Mouse (Mus musculus) limb, embryonic 14.5 days (tissue): Measurements from ENCODE around the gene Abcc5. TPM values are rescaled to one million over a fixed set of nuclear protein-coding genes. Genes with fewer than 3 reads are reported as not detected.
"Not testable (repeated sequence)": the region's sequence is repeated elsewhere in the genome, so short reads cannot be mapped to it uniquely, and the experiment has no call there.

Source experiments
- ATAC-seq: fragments of 200-750 bp; cut with Nextera tagmentation; 2 replicates; pipeline ENCODE4 v1.8.0; 2017; ENCODE audit warnings: low read depth, moderate number of reproducible peaks, moderate TSS enrichment; ENCODE audit not compliant: low FRiP score
- DNase-seq: peaks from one replicate; pipeline ENCODE4 v3.0.0-alpha.2; 2015; ENCODE audit warnings: low spot score
- H3K27ac ChIP-seq: fragments of 300-500 bp; sonication (generic); replicated peaks from 2 replicates; pipeline ENCODE4 v1.5.1; 2014; ENCODE audit warnings: low read depth, mild to moderate bottlenecking, low read length, moderate library complexity, mixed read lengths
- H3K27me3 ChIP-seq: fragments of 300-500 bp; sonication (generic); 2 replicates; pipeline ENCODE4 v1.6.1; 2014; ENCODE audit warnings: low read length, mixed read lengths; ENCODE audit not compliant: control insufficient read depth, insufficient read depth
- H3K36me3 ChIP-seq: fragments of 300-500 bp; sonication (generic); 2 replicates; pipeline ENCODE4 v1.6.1; 2014; ENCODE audit warnings: mild to moderate bottlenecking, low read length, moderate library complexity, mixed read lengths; ENCODE audit not compliant: control insufficient read depth, insufficient read depth
- H3K4me1 ChIP-seq: fragments of 300-500 bp; sonication (generic); 2 replicates; pipeline ENCODE4 v1.6.1; 2014; ENCODE audit warnings: antibody characterized with exemption, low read length, mixed read lengths; ENCODE audit not compliant: control insufficient read depth, insufficient read depth
- H3K4me2 ChIP-seq: fragments of 300-500 bp; sonication (generic); replicated peaks from 2 replicates; pipeline ENCODE4 v1.6.1; 2014; ENCODE audit warnings: low read depth, mild to moderate bottlenecking, low read length, moderate library complexity; ENCODE audit not compliant: severe bottlenecking
- H3K4me3 ChIP-seq: fragments of 300-500 bp; sonication (generic); replicated peaks from 2 replicates; pipeline ENCODE4 v1.5.1; 2014; ENCODE audit warnings: low read length
- H3K9ac ChIP-seq: fragments of 300-500 bp; sonication (generic); 2 replicates; pipeline ENCODE4 v1.6.1; 2014; ENCODE audit warnings: mild to moderate bottlenecking, low read depth, low read length, moderate library complexity; ENCODE audit not compliant: severe bottlenecking
- H3K9me3 ChIP-seq: fragments of 300-500 bp; sonication (generic); 2 replicates; pipeline ENCODE4 v1.6.1; 2016; ENCODE audit warnings: low read length; ENCODE audit not compliant: control insufficient read depth
- POLR2A ChIP-seq: fragments of 200-500 bp; IDR thresholded peaks from 2 replicates; pipeline ENCODE4 v1.8.0; 2012; ENCODE audit warnings: inconsistent platforms, mild to moderate bottlenecking, moderate library complexity, borderline replicate concordance; ENCODE audit not compliant: insufficient read depth, insufficient read length; ENCODE audit errors: extremely low read depth
- WGBS: fragments of 180-500 bp; shearing (Covaris S2); extraction: QIAGEN DNeasy Blood & Tissue Kit; methylation state at CpG from one replicate; pipeline ENCODE4 v1.1.7; 2014; 5-methylcytosine and 5-hydroxymethylcytosine counted together
- polyA plus RNA-seq, 2 experiments: library from polyadenylated mRNA; depleted of rRNA in 1 of 2; stranded (reverse) in 1 of 2; unstranded in 1 of 2; fragments of >200 nt; fragmentation: Nextera tagmentation in 1 of 2; extraction: Ambion mirVana in 1 of 2; gene quantifications; 2 replicates each; pipeline versions ENCODE4 v1.2.1 to v1.2.3; 2012 to 2014

The Abcc5 gene
- polyA plus RNA-seq, 2 experiments = 73.1 to 223 TPM

DNA sequence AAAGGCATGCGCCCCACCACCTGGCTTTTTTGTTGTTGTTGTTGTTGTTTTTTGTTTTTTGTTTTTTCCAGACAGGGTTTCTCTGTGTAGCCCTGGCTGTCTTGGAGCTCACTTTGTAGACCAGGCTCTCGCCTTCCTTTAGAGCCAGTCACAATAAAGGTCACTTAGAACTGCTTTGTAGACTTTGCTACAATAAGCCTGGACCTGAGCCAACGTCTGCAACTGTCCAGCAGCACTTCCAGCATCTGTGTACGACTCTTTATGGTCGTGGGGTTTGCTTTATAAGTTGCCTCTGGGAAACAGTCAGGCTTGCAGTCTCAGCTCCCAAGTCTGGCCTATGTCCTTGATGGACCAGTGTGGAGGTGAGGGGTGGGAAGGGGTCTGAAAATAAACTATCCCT lies 45.2 kb downstream of the Abcc5 start:
- Histone ChIP-seq H3K27ac (no peak overlapping the region), H3K9me3 (no peaks in the 10 kb centered on the region), H3K36me3 (peaks cover 45% of the 10 kb centered on the region), H3K9ac (no peak overlapping the region), H3K4me2 (no peak overlapping the region), H3K27me3 (no peaks in the 10 kb centered on the region), H3K4me3 (no peak overlapping the region), H3K4me1 (no peaks in the 10 kb centered on the region)
- 53% methylated on average over 5 of the region's 5 CpGs for WGBS
- no peak for DNase-seq
- ATAC-seq = no peak
- TF ChIP-seq POLR2A = no peak

DNA sequence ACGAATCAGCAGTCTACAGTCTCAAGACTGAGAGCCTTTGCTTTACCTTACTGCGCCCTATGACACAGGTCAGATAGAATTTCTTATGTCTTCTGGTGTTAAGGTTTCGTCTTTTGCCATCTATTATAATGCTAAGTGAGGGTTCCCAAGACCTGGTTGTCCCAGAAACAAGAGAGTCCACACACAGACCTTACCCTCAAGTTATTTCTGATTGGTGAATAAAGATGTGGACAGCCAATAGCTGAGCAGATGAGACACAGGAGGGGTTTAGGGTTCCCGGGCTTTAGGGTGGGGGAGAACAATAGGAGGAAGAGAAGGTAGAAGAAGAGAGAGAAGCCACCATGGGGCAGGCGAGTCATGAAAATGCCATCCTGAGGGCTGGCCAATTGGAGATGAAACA lies 50.9 kb downstream of the Abcc5 start:
- no peak for TF ChIP-seq POLR2A
- Histone ChIP-seq H3K4me2 (no peak overlapping the region), H3K27me3 (no peaks in the 10 kb centered on the region), H3K4me3 (no peak overlapping the region), H3K9ac (no peak overlapping the region), H3K4me1 (no peaks in the 10 kb centered on the region), H3K36me3 (peaks cover 62% of the 10 kb centered on the region), H3K27ac (no peak overlapping the region), H3K9me3 (no peaks in the 10 kb centered on the region)
- DNase-seq (no peak), ATAC-seq (no peak)
- 93% methylated on average over 5 of the region's 5 CpGs for WGBS

DNA sequence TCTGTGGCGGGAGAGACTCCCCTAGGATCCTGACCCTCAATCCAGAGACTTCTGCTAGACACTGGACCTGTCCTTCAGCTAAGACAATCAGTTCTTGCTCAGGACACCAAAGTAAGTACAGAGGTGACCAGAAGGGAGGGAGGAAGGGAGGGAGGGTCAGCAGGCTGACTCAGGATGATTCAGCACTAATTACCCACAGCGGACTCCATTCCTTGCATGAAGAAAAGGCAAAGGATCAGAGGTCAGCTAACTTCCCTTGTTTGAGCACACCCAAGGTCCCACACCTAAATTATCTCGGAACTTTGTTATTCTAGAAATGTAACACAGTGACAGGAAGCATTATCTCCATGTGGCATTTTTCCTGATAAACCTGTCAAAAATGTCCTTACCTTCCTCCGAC lies 54.5 kb downstream of the Abcc5 start:
- Histone ChIP-seq H3K27ac (no peak overlapping the region), H3K9me3 (no peaks in the 10 kb centered on the region), H3K4me3 (no peak overlapping the region), H3K9ac (no peak overlapping the region), H3K27me3 (no peaks in the 10 kb centered on the region), H3K4me2 (no peak overlapping the region), H3K4me1 (no peaks in the 10 kb centered on the region), H3K36me3 (peaks cover 77% of the 10 kb centered on the region)
- 82% methylated on average over 4 of the region's 4 CpGs for WGBS
- no peak for ATAC-seq
- no peak for TF ChIP-seq POLR2A
- no peak for DNase-seq

DNA sequence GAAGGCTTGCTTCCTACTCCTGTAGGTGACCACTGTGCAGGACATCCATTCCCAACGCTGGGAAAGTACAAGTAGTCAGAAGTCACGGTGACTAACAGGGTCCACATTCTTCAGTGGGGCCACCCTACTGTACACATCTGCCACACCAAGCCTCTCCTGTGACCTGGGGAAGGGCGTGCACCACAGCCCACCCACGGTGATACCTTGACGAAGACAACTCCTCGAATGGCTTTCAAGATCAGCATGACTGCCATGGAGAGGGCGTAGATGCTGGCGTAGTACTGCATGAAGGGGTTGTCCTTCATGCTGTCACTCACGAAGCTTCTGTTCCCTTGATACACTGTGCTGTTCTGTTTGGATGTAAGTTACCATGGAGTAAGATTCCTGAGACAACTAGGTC lies 58.0 kb downstream of the Abcc5 start:
- Histone ChIP-seq H3K36me3 (peaks cover 81% of the 10 kb centered on the region), H3K4me3 (no peak overlapping the region), H3K27ac (no peak overlapping the region), H3K4me1 (no peaks in the 10 kb centered on the region), H3K9ac (no peak overlapping the region), H3K9me3 (no peaks in the 10 kb centered on the region), H3K27me3 (no peaks in the 10 kb centered on the region), H3K4me2 (no peak overlapping the region)
- no peak for DNase-seq
- no peak for ATAC-seq
- no peak for TF ChIP-seq POLR2A
- WGBS = 94% methylated on average over 9 of the region's 9 CpGs

DNA sequence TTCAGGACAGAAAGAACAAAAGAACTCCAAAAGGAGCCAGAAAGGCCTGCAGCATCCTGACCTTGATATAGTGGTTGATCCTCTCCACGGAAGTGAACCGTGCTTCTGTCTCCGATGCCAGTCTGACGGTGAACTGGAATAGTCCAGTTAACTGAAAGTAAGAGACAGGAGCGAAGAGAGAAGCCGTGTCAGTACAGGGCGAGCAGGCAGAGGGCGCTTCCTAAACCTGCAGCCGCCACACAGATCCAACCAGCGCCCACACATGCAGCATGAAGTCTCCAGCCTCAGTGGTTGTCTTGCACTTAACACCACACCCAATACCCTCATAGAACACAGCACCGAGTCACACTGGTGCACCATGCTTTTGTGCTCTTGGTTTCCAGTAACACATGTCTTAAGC lies 64.1 kb downstream of the Abcc5 start:
- no peak for TF ChIP-seq POLR2A
- Histone ChIP-seq H3K4me2 (no peak overlapping the region), H3K4me1 (no peaks in the 10 kb centered on the region), H3K27ac (no peak overlapping the region), H3K9me3 (no peaks in the 10 kb centered on the region), H3K27me3 (no peaks in the 10 kb centered on the region), H3K9ac (no peak overlapping the region), H3K36me3 (peaks cover 88% of the 10 kb centered on the region), H3K4me3 (no peak overlapping the region)
- ATAC-seq = no peak
- 87% methylated on average over 11 of the region's 11 CpGs for WGBS
- DNase-seq = no peak

DNA sequence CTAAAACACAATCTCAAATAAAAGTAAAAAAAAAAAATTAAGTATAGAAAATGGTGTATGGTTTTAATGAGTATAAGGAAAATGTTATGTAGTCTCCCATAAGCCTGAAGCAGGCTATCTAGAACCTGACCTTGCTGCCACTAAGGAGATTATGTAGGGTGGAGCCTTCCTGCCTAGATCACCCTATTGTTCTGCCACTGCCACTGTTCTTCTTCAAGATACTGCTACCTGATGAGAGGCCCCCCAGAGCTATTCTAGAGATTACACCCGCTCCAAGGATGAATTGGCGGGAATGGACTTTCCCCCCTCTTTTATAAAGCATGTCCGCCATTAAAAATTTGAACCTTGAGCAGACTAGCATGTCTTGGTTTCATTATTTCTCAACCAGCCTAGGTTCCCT lies 64.7 kb downstream of the Abcc5 start:
- 94% methylated on average over 3 of the region's 3 CpGs for WGBS
- DNase-seq, H3K4me3 ChIP-seq, H3K27me3 ChIP-seq, H3K9me3 ChIP-seq, H3K4me1 ChIP-seq, H3K4me2 ChIP-seq, H3K9ac ChIP-seq, ATAC-seq, H3K27ac ChIP-seq: not testable (repeated sequence)
- H3K36me3 ChIP-seq = peaks cover 87% of the 10 kb centered on the region
